Mouse (Mus musculus) heart, embryonic 11.5 days (tissue): ENCODE measurements at regions not wholly inside any gene's neighbourhood (a gene's known extent, or its start where the extent isn't known, plus 50 kb on each side); places are given as distances from the start of the nearest gene placed in this dataset.

Source experiments
- ATAC-seq: fragments of 200-750 bp; cut with Nextera tagmentation; replicated peaks from 2 replicates; pipeline ENCODE4 v1.8.0; 2017; ENCODE audit warnings: moderate library complexity; ENCODE audit not compliant: insufficient number of reproducible peaks, low FRiP score, low TSS enrichment
- H3K27ac ChIP-seq: fragments of 300-500 bp; sonication (generic); 2 replicates; pipeline ENCODE4 v1.5.1; 2014; ENCODE audit warnings: mild to moderate bottlenecking, low read depth, low read length
- H3K27me3 ChIP-seq: fragments of 300-500 bp; sonication (generic); 2 replicates; pipeline ENCODE4 v1.6.1; 2014; ENCODE audit warnings: mild to moderate bottlenecking, low read length, mixed read lengths; ENCODE audit not compliant: control insufficient read depth, insufficient read depth
- H3K36me3 ChIP-seq: fragments of 300-500 bp; sonication (generic); 2 replicates; pipeline ENCODE4 v1.6.1; 2014; ENCODE audit warnings: mild to moderate bottlenecking, low read length, moderate library complexity, mixed read lengths; ENCODE audit not compliant: control insufficient read depth, insufficient read depth
- H3K4me1 ChIP-seq: fragments of 300-500 bp; sonication (generic); 2 replicates; pipeline ENCODE4 v1.6.1; 2014; ENCODE audit warnings: low read length; ENCODE audit not compliant: control insufficient read depth, insufficient read depth
- H3K4me2 ChIP-seq: fragments of 300-500 bp; sonication (generic); 2 replicates; pipeline ENCODE4 v1.6.1; 2014; ENCODE audit warnings: mild to moderate bottlenecking, moderate library complexity
- H3K4me3 ChIP-seq: fragments of 300-500 bp; sonication (generic); 2 replicates; pipeline ENCODE4 v1.5.1; 2014; ENCODE audit warnings: low read depth, low read length
- H3K9ac ChIP-seq: fragments of 300-500 bp; sonication (generic); 2 replicates; pipeline ENCODE4 v1.6.1; 2014; ENCODE audit warnings: mild to moderate bottlenecking, low read depth, low read length, moderate library complexity
- H3K9me3 ChIP-seq: fragments of 300-500 bp; sonication (generic); replicated peaks from 2 replicates; pipeline ENCODE4 v1.6.1; 2016; ENCODE audit warnings: low read length; ENCODE audit not compliant: control insufficient read depth
- WGBS: fragments of 180-500 bp; shearing (Covaris S2); extraction: QIAGEN DNeasy Blood & Tissue Kit; methylation state at CpG from one replicate; pipeline ENCODE4 v1.1.7; 2014; ENCODE audit not compliant: insufficient replicate concordance; 5-methylcytosine and 5-hydroxymethylcytosine counted together

DNA sequence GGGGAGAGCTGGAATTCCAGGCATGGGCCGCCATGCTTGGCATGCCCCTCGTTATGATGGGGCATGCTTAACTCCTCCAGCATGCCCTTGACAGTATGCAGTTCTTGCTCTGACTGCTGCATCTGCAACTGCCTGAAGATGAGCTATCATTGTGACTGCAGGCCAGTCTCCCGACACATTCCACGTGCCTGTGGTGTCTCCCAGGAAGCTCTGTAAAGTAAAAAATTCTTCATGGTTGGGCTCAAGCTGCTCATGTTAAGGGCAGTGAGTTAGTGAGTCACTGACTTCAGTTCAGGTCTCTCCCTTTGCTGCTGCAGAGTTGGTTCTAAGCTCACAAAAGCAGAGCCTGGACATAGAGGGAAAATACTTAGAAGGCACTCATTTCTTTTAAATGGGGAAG, 161.5 kb downstream of the Sox2 start:
- Histone ChIP-seq H3K4me1 (no peaks in the 10 kb centered on the region), H3K4me3 (no peak overlapping the region), H3K9ac (no peak overlapping the region), H3K27ac (no peak overlapping the region), H3K36me3 (no peaks in the 10 kb centered on the region), H3K4me2 (no peak overlapping the region), H3K27me3 (no peaks in the 10 kb centered on the region), H3K9me3 (no peaks in the 10 kb centered on the region)
- 50% methylated on average over 4 of the region's 4 CpGs for WGBS
- ATAC-seq: no peak

DNA sequence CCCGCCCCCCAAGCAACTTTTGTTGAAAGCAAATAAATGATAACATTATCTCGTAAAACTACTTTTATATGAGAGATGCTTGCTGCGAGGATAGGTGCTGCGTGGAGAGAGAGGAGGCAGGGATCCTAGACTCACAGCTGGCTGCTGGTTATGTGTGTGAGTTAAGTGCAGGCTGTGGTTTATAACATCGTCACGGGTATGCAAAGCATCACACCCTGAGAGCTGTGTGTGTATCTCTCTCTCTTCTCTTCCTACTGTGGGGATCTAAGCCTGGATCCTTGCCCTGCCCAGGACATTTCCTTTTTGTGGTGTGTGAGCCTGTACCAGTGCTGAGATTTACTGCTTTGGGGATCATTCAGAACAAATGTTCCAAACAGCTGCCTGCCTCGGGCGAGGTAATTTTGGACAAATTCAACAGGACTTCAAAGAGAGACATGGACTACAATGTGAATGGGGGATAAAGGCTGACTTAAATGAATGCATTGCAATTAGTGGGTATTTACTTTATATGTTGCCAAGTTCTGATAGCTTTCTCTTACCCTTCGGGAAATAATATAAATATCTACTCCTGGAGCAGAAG, 162.9 kb downstream of the Sox2 start:
- H3K4me2 ChIP-seq: no peak overlapping the region
- ATAC-seq: no peak
- no peaks in the 10 kb centered on the region for H3K9me3 ChIP-seq
- H3K27me3 ChIP-seq: no peaks in the 10 kb centered on the region
- 70% methylated on average over 9 of the region's 9 CpGs for WGBS
- no peak overlapping the region for H3K4me3 ChIP-seq
- no peak overlapping the region for H3K27ac ChIP-seq
- H3K4me1 ChIP-seq: no peaks in the 10 kb centered on the region
- no peak overlapping the region for H3K9ac ChIP-seq
- no peaks in the 10 kb centered on the region for H3K36me3 ChIP-seq

DNA sequence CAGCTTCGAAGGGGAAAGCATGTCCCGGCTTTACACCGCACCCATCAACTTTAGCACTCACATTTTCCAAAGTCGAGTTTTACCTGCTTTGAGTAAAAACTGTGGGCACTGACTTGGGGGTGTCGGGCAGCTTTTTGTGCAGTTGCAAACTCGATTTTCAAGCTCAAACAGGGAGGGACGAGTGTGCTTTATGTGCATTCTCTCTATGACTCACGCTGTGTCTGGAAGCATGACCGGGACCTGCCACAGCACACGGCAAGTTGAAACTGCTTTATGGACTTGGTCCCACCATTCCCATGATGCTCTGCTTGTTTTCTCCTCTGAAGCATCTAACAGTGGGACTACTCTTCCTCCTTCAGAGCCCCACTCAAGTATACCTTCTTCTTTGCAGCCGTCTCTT, 174.8 kb downstream of the Sox2 start:
- ATAC-seq: no peak
- no peaks in the 10 kb centered on the region for H3K36me3 ChIP-seq
- no peak overlapping the region for H3K9ac ChIP-seq
- no peak overlapping the region for H3K27ac ChIP-seq
- 82% methylated on average over 11 of the region's 11 CpGs for WGBS
- H3K4me2 ChIP-seq: no peak overlapping the region
- H3K4me3 ChIP-seq: no peak overlapping the region
- no peaks in the 10 kb centered on the region for H3K9me3 ChIP-seq
- H3K27me3 ChIP-seq: no peaks in the 10 kb centered on the region
- no peaks in the 10 kb centered on the region for H3K4me1 ChIP-seq

DNA sequence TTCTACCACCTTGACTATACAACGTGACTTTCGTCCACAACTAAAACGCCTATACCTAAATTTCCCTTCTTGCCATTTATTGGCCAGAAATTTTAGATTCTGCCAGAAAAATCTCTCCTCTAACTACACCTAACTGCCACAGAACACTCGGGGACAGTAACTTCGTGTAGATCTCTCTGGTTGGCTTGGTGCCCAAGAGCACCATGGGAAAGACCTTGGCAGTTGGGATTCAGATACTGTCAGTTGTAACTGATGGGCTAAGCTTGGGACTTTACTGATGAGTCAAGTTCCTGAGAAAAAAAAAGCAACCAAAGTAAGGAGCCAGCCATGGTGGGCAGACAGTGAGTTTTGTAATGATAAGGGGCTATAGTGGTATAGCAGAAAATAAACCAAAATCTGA, 176.2 kb downstream of the Sox2 start:
- ATAC-seq: no peak
- Histone ChIP-seq H3K27me3 (no peaks in the 10 kb centered on the region), H3K4me2 (no peak overlapping the region), H3K4me3 (no peak overlapping the region), H3K27ac (no peak overlapping the region), H3K4me1 (no peaks in the 10 kb centered on the region), H3K9ac (no peak overlapping the region), H3K36me3 (no peaks in the 10 kb centered on the region), H3K9me3 (no peaks in the 10 kb centered on the region)
- 85% methylated on average over 5 of the region's 5 CpGs for WGBS

DNA sequence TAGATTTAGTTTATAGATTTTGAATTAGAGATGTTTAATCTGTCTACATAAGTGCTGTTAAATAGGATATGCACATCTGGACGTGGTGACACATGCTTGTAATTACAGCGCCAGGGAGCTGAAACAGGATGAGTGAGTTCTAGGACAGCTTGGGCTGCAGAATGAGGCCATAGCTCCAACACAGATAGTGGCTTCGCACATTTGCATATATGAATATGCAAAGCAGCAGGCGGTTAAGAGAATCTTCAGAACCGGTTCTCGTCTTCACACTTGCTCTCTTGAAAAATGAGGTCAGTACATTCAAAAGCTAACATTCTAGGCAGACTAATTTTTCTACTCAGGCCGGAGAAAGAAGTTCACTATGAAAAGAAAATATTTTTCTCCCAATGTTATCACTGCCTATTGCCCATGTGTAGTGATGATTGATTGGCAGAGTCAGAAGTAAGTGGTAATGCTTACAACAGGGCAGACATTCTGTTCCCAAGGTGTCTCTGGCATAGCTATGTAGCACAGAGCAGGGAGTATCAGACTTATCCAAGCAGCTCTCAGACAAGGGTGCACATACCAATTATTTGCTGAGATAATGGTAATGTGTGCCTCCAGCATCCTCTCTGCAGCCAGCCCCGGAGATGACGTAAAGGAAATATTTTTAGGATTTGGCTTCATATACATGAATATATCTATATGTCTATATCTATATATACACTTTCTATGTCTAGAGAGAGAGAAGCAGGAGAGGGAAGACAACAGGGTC, 178.4 kb downstream of the Sox2 start:
- no peak for ATAC-seq
- Histone ChIP-seq H3K4me2 (no peak overlapping the region), H3K27me3 (no peaks in the 10 kb centered on the region), H3K4me1 (no peaks in the 10 kb centered on the region), H3K36me3 (no peaks in the 10 kb centered on the region), H3K27ac (no peak overlapping the region), H3K4me3 (no peak overlapping the region), H3K9ac (no peak overlapping the region), H3K9me3 (no peaks in the 10 kb centered on the region)
- 60% methylated on average over 9 of the region's 9 CpGs for WGBS

DNA sequence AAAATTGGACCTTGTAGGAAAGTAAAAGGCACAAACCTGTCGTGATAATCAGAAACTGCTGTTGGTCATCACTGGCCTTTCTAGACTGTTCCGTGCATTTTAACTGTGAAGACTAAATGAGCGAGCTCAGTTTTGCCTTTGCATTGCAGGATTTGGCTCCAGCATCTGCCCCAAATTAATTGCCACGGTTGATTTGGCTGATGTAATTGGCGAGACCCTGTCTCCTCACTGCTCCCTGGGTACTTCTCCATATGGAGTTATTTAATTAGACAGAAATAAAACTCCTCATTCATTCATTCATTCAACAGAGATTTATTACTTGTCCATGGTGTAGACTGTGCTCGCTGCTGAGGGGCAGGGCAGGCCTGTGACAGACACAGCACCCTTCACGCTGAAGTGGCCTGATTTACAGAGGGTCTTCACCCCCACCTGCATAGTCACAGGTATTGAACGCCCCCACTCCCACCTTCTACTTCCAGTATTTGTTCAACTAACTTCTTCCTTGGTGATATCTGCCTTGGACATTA, 186.6 kb downstream of the Sox2 start:
- WGBS: 77% methylated on average over 8 of the region's 8 CpGs
- no peak overlapping the region for H3K4me3 ChIP-seq
- H3K9ac ChIP-seq: no peak overlapping the region
- H3K27ac ChIP-seq: no peak overlapping the region
- peaks cover 13% of the 10 kb centered on the region for H3K4me1 ChIP-seq
- no peaks in the 10 kb centered on the region for H3K36me3 ChIP-seq
- no peak overlapping the region for H3K4me2 ChIP-seq
- H3K27me3 ChIP-seq: no peaks in the 10 kb centered on the region
- no peak for ATAC-seq
- H3K9me3 ChIP-seq: no peaks in the 10 kb centered on the region

DNA sequence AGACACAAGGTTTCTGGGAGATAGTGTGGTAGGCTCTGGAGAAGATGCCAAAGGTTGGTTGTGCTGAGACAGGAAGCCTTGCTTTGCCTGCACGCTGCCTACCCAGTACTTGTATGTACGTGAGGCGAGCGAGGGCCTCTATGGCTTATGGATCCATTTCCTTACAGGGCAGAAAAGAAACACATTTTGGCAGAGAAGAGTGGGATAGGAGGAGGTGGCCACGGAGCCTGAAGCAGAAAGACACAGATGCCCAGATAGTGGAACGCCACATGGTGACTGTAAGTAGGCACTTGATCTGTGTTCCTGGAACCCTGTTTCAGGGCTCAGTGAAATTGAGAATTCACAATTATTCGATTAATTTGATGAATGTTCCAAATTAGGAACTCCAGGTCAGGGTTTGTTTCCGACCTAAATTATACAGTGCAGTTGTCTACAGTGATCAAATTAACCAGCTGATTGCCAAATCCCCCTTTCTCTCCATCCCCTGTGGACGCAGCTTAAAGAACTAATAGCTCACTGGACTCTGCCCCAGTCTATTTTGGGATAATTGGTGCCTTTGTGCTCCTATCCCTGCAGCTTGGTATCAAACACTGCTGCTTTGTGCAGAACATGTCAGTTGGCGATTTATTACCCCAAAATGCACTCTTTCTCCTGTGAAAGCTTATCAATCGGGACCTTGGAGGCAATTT, 187.6 kb downstream of the Sox2 start:
- Histone ChIP-seq H3K9ac (no peak overlapping the region), H3K4me2 (no peak overlapping the region), H3K4me1 (peaks cover 13% of the 10 kb centered on the region), H3K9me3 (no peaks in the 10 kb centered on the region), H3K4me3 (no peak overlapping the region), H3K27ac (no peak overlapping the region), H3K36me3 (no peaks in the 10 kb centered on the region), H3K27me3 (no peaks in the 10 kb centered on the region)
- 68% methylated on average over 11 of the region's 11 CpGs for WGBS
- ATAC-seq: no peak

DNA sequence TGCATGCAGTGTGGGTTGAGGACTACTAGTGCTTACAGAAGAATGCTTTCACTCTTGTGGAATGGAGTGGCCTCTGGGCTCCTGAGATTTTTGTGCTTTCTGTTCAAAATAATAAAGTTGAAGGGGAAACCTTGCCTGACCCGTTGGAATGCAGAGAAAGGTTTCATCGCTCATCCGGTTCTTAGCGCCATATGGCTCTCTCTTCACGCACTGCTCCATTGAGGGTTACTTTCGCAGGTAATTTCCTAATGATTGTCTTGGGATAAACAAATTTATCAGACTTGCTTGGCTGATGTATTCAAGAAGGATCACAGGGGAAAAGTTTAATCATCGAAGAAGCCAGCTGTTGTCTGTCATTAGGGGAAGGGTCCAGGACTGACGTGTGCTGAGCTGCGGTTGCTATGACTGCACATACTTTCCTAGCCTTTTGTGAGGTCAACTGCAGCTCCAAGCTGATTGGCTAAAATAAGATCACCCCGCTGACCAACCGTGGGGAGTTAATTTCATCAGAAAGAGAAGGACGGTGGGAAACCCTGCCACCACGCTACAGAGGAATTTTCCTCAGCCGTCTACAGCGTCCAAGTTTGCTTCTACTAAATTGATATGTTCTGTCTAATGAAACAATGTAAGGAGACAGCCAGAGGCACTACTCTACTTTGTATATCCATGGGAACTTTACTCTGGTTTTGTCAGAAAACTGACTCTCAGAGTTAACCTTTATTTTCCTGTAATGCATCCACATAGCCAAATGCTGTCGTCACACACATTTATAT, 210.9 kb downstream of the Sox2 start:
- Histone ChIP-seq H3K9ac (no peak overlapping the region), H3K9me3 (no peaks in the 10 kb centered on the region), H3K4me3 (no peak overlapping the region), H3K27ac (no peak overlapping the region), H3K4me2 (no peak overlapping the region), H3K27me3 (no peaks in the 10 kb centered on the region), H3K4me1 (no peaks in the 10 kb centered on the region), H3K36me3 (no peaks in the 10 kb centered on the region)
- 78% methylated on average over 16 of the region's 16 CpGs for WGBS
- no peak for ATAC-seq
